Mouse (Mus musculus) heart, postnatal 10 days (tissue): Measurements from ENCODE around the gene Sertad3. TPM values are rescaled to one million over a fixed set of nuclear protein-coding genes. Genes with fewer than 3 reads are reported as not detected.

Experiments used
- DNase-seq, 2 experiments: peaks; one replicate each; pipeline ENCODE4 v3.0.0; 2021
- intact Hi-C: fragments of 180-260 bp; cut with DNase I; formaldehyde crosslinking; loops from one replicate; pipeline ENCODE4 v1.15.1; 2025
- total RNA-seq, 2 experiments: library from RNA; stranded (reverse); gene quantifications; 2 replicates each; pipeline ENCODE4 v1.2.3; 2021

Sertad3 gene
- total RNA-seq, 2 experiments from 2014 or later: 9.1 to 10.4 TPM

- no peak for DNase-seq
- intact Hi-C loops: no loop called here
These were observed 13.9 kb upstream of the Sertad3 start for GRCm38 (mm10) chr7:27459640-27460039.

- intact Hi-C loops: no loop called here
- no peak for DNase-seq
These were observed 13.1 kb upstream of the Sertad3 start for GRCm38 (mm10) chr7:27460477-27460876.

- intact Hi-C loops: loop anchor here (2.0 kb wide), 1 partner anchor 15 kb away; no protein-coding TSS in a partner anchor
- no peak for DNase-seq
These were observed 5.9 kb upstream of the Sertad3 start for GRCm38 (mm10) chr7:27467648-27468047.

- intact Hi-C loops: loop anchor here (1.0 to 10.0 kb wide), 2 partner anchors 23 to 307 kb away; partner anchors contain the start of gene Egln2
- no peak for DNase-seq
These were observed 2.0 kb upstream of the Sertad3 start for GRCm38 (mm10) chr7:27471390-27472120.

GRCm38 (mm10) chr7:27472596-27472995, 972 bp upstream of the Sertad3 start:
- intact Hi-C loops: loop anchor here (1.0 to 10.0 kb wide), 2 partner anchors 24 to 308 kb away; partner anchors contain the start of gene Egln2
- peak in 1 of 2 experiments; percentile 47 for DNase-seq

- intact Hi-C loops: loop anchor here (2.0 to 10.0 kb wide), 2 partner anchors 35 to 309 kb away; partner anchors contain the start of gene Egln2
These were observed 394 bp downstream of the Sertad3 start for GRCm38 (mm10) chr7:27473835-27474489.

GRCm38 (mm10) chr7:27474490-27474954, 954 bp downstream of the Sertad3 start:
- peak; percentile 99 for DNase-seq
- intact Hi-C loops: loop anchor here (2.0 to 10.0 kb wide), 2 partner anchors 34 to 310 kb away; partner anchors contain the start of gene Egln2

More at GRCm38 (mm10) chr7:27473835-27474489, 394 bp downstream of the Sertad3 start:
- no peak for DNase-seq

- no peak for DNase-seq
These were observed 2.0 kb downstream of the Sertad3 start for GRCm38 (mm10) chr7:27475596-27475995.

GRCm38 (mm10) chr7:27476098-27476635, 2.6 kb downstream of the Sertad3 start:
- peak; percentile 44 to 53 for DNase-seq
- intact Hi-C loops: loop anchor here (10.0 kb wide), 1 partner anchor 311 kb away; the partner anchor contains the start of gene Egln2

More at GRCm38 (mm10) chr7:27475596-27475995, 2.0 kb downstream of the Sertad3 start:
- intact Hi-C loops: loop anchor here (1.0 to 10.0 kb wide), 3 partner anchors 33 to 311 kb away; partner anchors contain the start of gene Egln2

GRCm38 (mm10) chr7:27478561-27478960, 5.0 kb downstream of the Sertad3 start:
- intact Hi-C loops: loop anchor here (10.0 kb wide), 1 partner anchor 314 kb away; the partner anchor contains the start of gene Egln2
- DNase-seq: no peak

GRCm38 (mm10) chr7:27479750-27480149, 6.2 kb downstream of the Sertad3 start:
- no peak for DNase-seq
- intact Hi-C loops: loop anchor here (10.0 kb wide), 1 partner anchor 315 kb away; the partner anchor contains the start of gene Egln2

GRCm38 (mm10) chr7:27480506-27480905, 6.9 kb downstream of the Sertad3 start:
- intact Hi-C loops: no loop called here
- no peak for DNase-seq

- intact Hi-C loops: no loop called here
- DNase-seq: no peak
These were observed 7.5 kb downstream of the Sertad3 start for GRCm38 (mm10) chr7:27480927-27481626.

- intact Hi-C loops: no loop called here
- peak; percentile 93 to 94 for DNase-seq
These were observed 8.0 kb downstream of the Sertad3 start for GRCm38 (mm10) chr7:27481627-27481969.

- intact Hi-C loops: no loop called here
- DNase-seq: no peak
These were observed 10.3 kb downstream of the Sertad3 start for GRCm38 (mm10) chr7:27483860-27484259.

GRCm38 (mm10) chr7:27486102-27486769, 12.7 kb downstream of the Sertad3 start:
- peak in 1 of 2 experiments; percentile 63 for DNase-seq
- intact Hi-C loops: no loop called here

- peak; percentile 100 for DNase-seq
- intact Hi-C loops: no loop called here
These were observed 13.5 kb downstream of the Sertad3 start, which contains the start of gene Sertad1 for GRCm38 (mm10) chr7:27486770-27487697. Sertad1 (plus strand) TSS chr7:27486910.

- peak; percentile 82 to 85 for DNase-seq
- intact Hi-C loops: no loop called here
These were observed 14.2 kb downstream of the Sertad3 start for GRCm38 (mm10) chr7:27487740-27488268.
